Mouse (Mus musculus) testis, adult 2 months (tissue): ENCODE measurements at regions not wholly inside any gene's neighbourhood (a gene's known extent, or its start where the extent isn't known, plus 50 kb on each side); places are given as distances from the start of the nearest gene placed in this dataset.

ENCODE experiments used
- CTCF ChIP-seq: fragments of 200-500 bp; IDR thresholded peaks from 2 replicates; pipeline ENCODE4 v1.5.1; 2012; ENCODE audit warnings: low read depth, mild to moderate bottlenecking, inconsistent platforms, low read length, moderate library complexity; ENCODE audit not compliant: control insufficient read depth, insufficient read depth, insufficient replicate concordance
- POLR2A ChIP-seq: fragments of 200-500 bp; IDR thresholded peaks from 2 replicates; pipeline ENCODE4 v1.6.1; 2012; ENCODE audit warnings: low read depth, mild to moderate bottlenecking, inconsistent platforms, low read length, moderate library complexity; ENCODE audit not compliant: control insufficient read depth

DNA sequence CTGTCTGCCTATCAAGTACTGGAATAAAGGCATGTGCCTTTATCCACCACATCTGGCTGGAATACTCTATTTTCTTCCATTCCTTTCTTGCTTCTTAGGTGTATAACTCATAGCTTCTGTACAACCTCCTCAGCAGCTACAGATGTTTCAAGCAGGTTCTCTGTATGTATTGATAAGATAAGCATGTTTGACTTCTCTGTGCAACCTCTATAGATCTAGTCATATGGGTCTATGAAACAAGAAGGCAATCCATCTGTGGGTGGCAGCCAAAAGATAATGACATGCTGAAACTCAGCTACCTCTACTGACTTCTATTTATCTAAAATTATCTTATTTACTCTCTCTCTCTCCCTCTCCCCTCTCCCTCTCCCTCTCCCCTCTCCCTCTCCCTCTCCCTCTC is 99.3 kb upstream of the C9orf72 start:
- TF ChIP-seq POLR2A = no peak
- no peak for TF ChIP-seq CTCF
